Mouse (Mus musculus): Measurements from ENCODE around the gene Txndc17. TPM values are rescaled to one million over a fixed set of nuclear protein-coding genes. Genes with fewer than 3 reads are reported as not detected.
"Not testable (repeated sequence)": the region's sequence is repeated elsewhere in the genome, so short reads cannot be mapped to it uniquely, and the experiment has no call there.

Txndc17 gene
- total RNA-seq (2021), result 10 to 100 TPM; 27.9 to 28.1 TPM
- long read RNA-seq, experiment 1, transcript Txndc17-201 (4 exons, 981 nt), result major isoform, 77 of 79 reads
- long read RNA-seq, experiment 1, partial matches to known transcripts, result 1 of 79 reads
- long read RNA-seq, experiment 1, other reads (novel, unspliced or antisense), result 1 of 79 reads
- long read RNA-seq, experiment 2, transcript Txndc17-201 (4 exons, 981 nt), result major isoform, 59 of 59 reads
- long read RNA-seq, experiment 2, partial matches to known transcripts, result 0 of 59 reads
- long read RNA-seq, experiment 2, other reads (novel, unspliced or antisense), result 0 of 59 reads

GRCm38 (mm10) chr11:72207204-72207833 is at the start of gene Txndc17, which contains the start of gene 4933427D14Rik:
Gene Txndc17 (plus strand): TSS chr11:72207547.
Gene 4933427D14Rik (minus strand): TSS chr11:72207459.
- peak; percentile 83 for DNase-seq

DNA sequence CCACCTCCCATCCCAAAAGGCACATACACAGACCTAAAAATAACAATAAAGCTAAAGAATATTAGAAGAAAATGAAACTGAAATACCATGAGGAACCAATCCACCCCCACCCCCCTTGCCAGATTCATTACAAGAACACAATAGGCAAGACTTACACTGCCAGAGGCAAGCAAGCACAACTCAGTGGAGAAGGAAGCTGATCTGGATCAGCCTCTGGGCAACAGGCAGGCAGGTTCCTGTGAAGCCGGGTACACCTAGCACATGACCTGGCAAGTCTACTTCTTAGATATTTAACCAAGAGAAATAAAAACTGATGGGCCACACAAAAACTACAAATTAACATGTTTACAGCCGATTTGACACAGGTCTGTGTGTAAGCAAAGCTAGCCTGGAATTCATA is 44.1 kb upstream of the Txndc17 start:
- no peak for DNase-seq

DNA sequence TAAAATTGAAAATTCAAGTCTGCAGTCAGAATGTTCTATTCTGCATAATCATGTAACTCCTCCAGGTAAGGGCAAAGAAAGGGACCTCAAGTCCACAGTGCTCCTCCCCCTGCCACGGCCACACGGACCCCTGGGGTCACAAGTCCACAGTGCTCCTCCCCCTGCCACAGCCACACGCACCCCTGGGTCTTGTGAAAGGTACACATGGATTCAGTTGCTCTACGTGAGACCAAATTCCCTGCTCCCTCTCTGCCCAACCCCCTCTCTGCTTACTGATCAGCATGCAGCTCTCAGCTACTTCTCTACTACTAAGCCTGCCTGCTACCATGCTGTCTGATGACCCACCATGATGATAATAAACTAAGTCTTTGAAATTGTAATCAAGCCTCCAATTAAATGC is 37.5 kb upstream of the Txndc17 start:
- no peak for DNase-seq

- not testable (repeated sequence) for DNase-seq
Observed at GRCm38 (mm10) chr11:72171906-72172305, 35.4 kb upstream of the Txndc17 start.

GRCm38 (mm10) chr11:72173506-72173905 is 33.8 kb upstream of the Txndc17 start:
- DNase-seq, result no peak

DNA sequence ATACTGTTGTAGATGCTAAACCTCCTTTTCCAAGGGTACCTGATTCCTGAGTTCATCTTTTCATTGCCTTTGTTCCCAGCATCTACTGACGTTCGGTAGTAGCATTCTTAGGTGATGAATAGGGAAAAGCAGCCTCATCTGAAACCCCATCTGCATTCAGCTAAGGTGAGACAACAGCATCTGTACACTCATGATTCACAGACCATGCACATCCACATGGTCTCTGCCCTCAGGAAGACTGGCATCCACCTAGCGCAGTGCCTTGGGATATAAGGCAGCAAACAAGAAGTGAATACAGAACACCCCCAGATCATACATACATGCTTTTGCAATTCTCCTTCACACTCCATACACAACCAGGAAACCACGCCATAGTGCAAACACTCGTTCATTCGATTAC is 32.6 kb upstream of the Txndc17 start:
- no peak for DNase-seq

DNA sequence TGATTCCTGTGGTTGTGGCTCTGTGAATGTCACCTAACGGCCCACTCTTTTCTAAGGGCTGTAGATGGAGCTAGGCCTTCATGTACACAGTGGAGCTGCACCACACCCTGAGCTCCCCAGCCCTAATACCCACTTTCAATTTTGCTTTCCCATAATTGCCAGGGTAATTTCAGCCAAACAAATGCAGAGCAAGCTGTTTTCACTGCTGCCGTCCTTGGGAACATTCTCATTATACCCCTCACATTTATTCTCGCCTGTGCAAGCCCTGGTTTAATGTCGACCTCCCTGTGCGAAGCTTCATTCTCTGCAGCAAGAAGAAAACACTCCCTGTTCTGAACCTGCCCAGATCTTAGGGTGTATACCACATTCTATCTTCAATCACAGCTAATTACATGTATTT is 31.4 kb upstream of the Txndc17 start:
- DNase-seq, result no peak

- no peak for DNase-seq
Observed at GRCm38 (mm10) chr11:72176553-72176952, 30.8 kb upstream of the Txndc17 start.

- DNase-seq, result no peak
Observed at GRCm38 (mm10) chr11:72180556-72180955, 26.8 kb upstream of the Txndc17 start.

- DNase-seq, result no peak
Observed at GRCm38 (mm10) chr11:72181136-72181535, 26.2 kb upstream of the Txndc17 start.

DNA sequence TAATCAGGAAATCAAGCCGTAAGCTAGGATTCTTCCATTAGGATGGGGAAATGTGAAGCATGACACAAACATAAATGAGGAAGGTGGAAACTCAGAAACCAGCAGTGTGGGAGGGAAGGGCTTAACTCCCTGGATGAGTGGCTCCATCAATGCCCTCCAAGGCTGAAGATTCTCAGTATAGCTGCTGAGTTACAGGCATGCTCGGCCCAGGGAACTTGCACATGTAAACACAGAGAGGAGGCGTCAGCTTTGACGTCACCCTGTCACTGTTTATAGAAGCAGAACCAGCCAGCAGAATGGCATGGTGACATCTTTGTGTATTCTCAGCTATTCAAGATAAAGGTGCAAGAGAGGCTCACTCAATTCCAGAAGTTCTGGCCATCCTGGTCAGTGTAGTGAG is 23.1 kb upstream of the Txndc17 start:
- DNase-seq, result no peak

- no peak for DNase-seq
Observed at GRCm38 (mm10) chr11:72190857-72191256, 16.5 kb upstream of the Txndc17 start.

DNA sequence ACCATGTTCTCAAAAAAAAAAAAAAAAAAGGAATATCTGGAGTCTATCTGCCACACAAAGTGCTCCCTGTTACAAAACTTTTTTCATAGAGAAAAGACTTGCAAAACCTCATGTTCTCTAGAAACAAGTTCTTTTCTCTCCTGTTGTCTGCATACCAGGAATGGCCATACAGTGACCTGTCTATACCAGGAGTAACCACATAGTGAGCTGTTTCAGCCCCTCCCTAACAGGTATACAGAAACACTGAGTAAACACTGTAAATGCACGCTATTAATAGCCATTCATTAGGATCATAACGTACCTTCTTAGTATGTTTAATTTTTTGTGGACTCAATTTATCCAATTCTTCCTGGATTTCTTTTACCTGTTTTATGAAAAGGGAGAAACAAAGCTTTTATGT is 13.1 kb upstream of the Txndc17 start:
- DNase-seq, result no peak

- DNase-seq, result no peak
Observed at GRCm38 (mm10) chr11:72196506-72196905, 10.8 kb upstream of the Txndc17 start.

DNA sequence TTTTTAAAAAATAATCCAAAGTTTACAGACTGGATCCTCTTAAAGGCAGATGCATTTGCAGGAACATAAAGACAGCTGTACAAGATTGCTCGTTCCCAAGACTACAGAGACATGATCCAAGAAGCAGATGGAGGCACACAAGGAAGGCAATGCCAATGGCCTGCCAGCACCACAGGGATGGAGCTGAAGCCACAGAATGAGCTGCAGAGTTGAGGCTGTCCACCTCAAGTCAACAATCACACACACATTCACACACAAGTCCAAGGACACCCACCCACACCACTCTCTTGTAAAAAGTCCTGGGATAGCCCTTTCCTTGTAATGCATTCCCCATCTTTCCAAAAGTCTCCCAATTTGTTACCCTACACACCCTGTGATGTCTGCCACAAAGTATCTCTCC is 3.9 kb upstream of the Txndc17 start:
- DNase-seq, result no peak

DNA sequence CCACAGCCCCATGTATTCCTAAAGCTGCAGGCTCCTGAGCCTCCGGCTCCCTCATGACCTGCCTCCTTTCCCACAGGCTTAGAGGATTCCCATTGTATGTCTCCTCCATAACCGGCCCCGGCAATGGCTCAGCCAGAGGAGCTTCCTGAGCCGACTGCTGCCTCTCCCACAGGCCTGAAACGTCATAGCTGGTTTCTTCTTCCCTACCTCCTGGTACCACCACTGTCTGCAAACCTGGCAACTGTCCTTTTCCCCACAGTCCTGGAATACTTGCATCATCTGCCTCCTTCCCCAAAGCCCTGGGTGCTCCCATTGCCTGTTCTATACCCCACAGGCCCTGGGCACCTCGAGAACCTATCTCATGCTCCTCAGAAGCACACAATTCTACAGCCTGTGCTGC is 2.1 kb upstream of the Txndc17 start:
- no peak for DNase-seq

DNA sequence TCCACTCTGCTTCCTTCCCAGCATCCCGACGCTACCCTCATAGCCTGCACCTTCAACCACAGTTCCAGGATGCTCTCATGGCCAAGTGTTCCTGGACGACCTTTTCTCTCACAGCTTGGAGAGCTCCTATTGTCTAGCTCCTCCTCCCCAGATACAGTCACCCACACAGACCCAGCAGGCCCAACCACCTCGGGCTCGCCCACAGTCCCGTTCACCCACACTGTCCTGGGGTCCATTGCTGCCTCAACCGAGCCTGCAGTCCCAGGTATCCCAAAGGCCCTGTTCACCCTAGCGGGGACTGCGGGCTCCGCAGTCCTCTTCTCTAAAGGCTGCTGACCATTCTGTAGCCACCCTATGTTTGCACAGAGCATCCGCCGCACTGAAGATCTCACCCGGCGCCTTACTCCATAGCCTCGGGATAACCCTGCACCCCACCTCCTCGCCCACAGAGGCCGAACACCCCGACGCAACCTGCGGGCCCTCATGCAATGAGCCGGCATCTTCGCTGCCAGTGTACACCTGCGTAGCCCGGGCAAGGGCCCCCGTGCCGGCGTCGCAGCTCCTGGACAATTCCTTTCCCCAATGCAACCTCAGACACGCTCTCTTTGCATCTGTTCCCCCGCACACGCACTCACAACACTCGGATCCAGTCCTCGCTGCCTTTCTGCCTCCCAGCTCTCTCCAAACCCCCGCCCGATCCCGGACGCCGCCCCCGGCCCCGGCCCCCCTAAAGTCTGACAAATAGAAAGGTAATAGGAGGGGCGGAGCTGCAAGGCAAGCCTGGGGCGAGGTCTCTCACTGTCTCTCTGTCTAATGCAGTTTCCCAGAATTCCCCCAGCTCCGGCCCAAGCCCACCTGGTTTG is 775 bp upstream of the Txndc17 start, which contains the start of gene Gm43951:
Gene Gm43951, minus strand, starts transcription at position 500 of the 863 bp plus-strand sequence.
- DNase-seq, result no peak

GRCm38 (mm10) chr11:72207834-72208377 is 559 bp downstream of the Txndc17 start:
- DNase-seq, result no peak

- DNase-seq, result peak; percentile 92
Observed at GRCm38 (mm10) chr11:72214591-72215409, 7.5 kb downstream of the Txndc17 start.

DNA sequence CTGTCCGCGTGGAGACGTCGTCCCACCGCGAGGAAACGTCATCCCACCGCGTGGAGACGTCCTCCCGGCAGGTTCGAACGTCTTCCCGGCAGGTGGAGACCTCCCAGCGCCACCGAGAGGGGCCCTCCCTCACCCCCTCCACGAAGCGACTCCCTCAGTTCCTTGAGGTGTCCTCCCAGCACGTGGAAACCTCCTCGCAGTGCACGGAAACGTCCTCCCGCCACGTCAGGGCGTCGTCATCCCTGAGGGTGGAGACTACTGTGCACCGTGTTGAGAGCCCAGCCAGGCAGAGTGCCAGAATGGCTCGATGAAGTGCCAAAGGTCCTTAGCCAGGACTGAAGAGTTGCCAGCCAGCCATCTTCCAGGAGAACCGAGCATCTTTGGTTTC is 8.1 kb downstream of the Txndc17 start, which contains the start of gene Med31:
Gene Med31, minus strand, starts transcription at position 183 of the 388 bp plus-strand sequence.
- DNase-seq, result peak; percentile 72

DNA sequence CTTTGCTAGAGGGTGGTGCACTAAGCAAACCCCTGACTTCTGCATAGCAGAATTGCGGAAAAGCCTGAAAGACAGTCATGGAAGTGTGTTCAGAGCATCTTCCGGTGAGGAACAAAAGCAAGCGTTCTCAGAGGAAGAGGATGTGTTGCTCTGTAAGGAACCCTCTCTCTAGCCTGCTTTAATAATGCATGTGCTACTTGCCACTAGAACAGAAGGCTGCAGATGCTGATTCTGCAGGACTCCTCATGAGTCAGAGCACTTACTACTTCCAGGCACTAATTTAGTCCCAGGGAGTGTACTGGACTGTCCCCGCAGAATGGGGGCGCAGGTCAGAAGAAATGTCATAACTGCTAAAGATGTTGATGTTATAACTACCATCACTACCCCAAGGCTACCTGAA is 9.8 kb downstream of the Txndc17 start:
- DNase-seq, result no peak

- no peak for DNase-seq
Observed at GRCm38 (mm10) chr11:72221278-72221677, 13.9 kb downstream of the Txndc17 start.
